Mouse (Mus musculus): Measurements from ENCODE around the gene Lrch4. TPM values are rescaled to one million over a fixed set of nuclear protein-coding genes. Genes with fewer than 3 reads are reported as not detected.
"Not testable (repeated sequence)": the region's sequence is repeated elsewhere in the genome, so short reads cannot be mapped to it uniquely, and the experiment has no call there.

The Lrch4 gene
- polyA plus RNA-seq, 1 experiment from 2014 or later, result 42.6 TPM

DNA sequence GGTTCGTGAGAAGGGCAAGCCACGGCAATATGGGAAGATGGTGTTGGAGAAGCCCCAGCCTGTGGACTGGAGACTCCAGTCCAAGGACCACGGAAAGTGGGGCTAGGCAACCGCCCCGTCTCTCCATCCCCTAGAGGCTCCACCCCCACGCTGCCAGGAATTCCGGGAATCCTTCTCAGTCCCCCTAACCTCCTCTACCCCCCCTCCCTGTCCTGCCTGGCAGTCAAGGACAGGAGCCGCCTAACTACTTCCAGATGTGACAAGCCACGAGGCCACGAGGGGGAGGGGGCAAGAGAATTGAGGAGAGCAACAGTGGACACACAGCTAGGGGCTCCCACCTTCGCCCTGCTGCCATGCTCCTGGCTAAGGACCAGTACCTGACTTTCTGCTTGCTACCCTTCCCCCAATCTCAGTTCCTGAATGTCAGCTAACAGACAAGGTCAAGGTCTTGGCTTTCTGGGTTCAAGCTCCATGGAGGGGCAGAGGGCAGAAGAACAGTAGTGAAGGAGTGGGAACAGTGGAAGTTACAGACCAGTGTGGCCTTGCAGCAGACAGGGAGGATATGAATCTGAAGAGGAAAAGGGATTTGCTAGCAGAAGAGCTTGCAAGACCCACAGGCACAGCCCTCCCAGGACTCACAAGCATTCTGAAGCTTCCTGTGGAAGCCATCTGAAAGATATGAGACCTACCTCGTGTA lies 18.2 kb upstream of the Lrch4 start:
- peak overlapping the region; percentile 56 for H3K9ac ChIP-seq (ENCODE audit: low read depth, low read length)
- H3K4me2 ChIP-seq (ENCODE audit: low read length), result peak overlapping the region; percentile 54
- no peaks in the 10 kb centered on the region for H3K36me3 ChIP-seq (ENCODE audit: insufficient read depth, low read length)
- WGBS, result 7% methylated on average over 12 of the region's 12 CpGs
- H3K9me3 ChIP-seq (replicated peaks; ENCODE audit: low read length), result no peaks in the 10 kb centered on the region
- peak overlapping the region; percentile 30 for H3K4me3 ChIP-seq (replicated peaks; ENCODE audit: low read depth, low read length)
- H3K27me3 ChIP-seq (ENCODE audit: insufficient read depth, low read length), result no peaks in the 10 kb centered on the region
- peaks cover 23% of the 10 kb centered on the region for H3K4me1 ChIP-seq (replicated peaks; ENCODE audit: insufficient read depth, low read length)
- TF ChIP-seq CTCF (IDR thresholded peaks at IDR 0.05; ENCODE audit: low read depth), result peak; percentile 23; the same call in 1 of the 2 replicates
- DNase-seq (ENCODE audit: low spot score), result peak; percentile 91
- peak; percentile 60 for ATAC-seq (replicated peaks; ENCODE audit: low FRiP score, low read depth)
- H3K27ac ChIP-seq, result peak overlapping the region; percentile 94

DNA sequence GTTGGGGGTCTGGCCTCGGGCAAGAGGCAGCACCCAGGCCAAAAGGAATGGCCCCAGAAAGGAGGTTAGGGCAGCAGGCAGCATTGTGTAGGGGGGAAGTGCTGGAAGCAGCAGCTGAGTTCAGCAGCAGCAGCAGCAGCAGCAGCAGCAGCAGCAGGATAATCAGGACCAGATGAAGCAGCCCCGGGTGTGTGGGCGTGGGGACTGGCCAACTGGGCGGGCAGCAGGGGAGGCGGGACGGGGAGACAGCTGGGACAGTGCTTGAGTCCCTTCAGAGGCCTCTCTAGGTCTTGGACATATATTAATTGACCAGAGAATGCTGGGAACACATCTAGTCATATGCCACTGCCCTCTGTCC lies 17.7 kb upstream of the Lrch4 start:
- 11% methylated on average over 6 of the region's 6 CpGs for WGBS
- DNase-seq (ENCODE audit: low spot score), result peak; percentile 82
- no peak for TF ChIP-seq CTCF (IDR thresholded peaks at IDR 0.05; ENCODE audit: low read depth)

GRCm38 (mm10) chr5:137613076-137613475 lies 15.8 kb upstream of the Lrch4 start:
- ATAC-seq (replicated peaks; ENCODE audit: low FRiP score, low read depth) (no peak), DNase-seq (ENCODE audit: low spot score) (no peak)
- H3K36me3 ChIP-seq (ENCODE audit: insufficient read depth, low read length), result no peaks in the 10 kb centered on the region
- H3K4me1 ChIP-seq (replicated peaks; ENCODE audit: insufficient read depth, low read length), result peaks cover 22% of the 10 kb centered on the region
- WGBS, result 69% methylated on average over 5 of the region's 5 CpGs
- H3K27me3 ChIP-seq (ENCODE audit: insufficient read depth, low read length), result no peaks in the 10 kb centered on the region
- H3K27ac ChIP-seq, result peak overlapping the region; percentile 34; the same call in 1 of the 2 replicates
- H3K4me3 ChIP-seq (replicated peaks; ENCODE audit: low read depth, low read length), result no peak overlapping the region
- no peak overlapping the region for H3K9ac ChIP-seq (ENCODE audit: low read depth, low read length)
- no peak overlapping the region for H3K4me2 ChIP-seq (ENCODE audit: low read length)
- H3K9me3 ChIP-seq (replicated peaks; ENCODE audit: low read length), result no peaks in the 10 kb centered on the region
- TF ChIP-seq CTCF (IDR thresholded peaks at IDR 0.05; ENCODE audit: low read depth), result no peak

More for the DNA sequence above, 17.7 kb upstream of the Lrch4 start:
- Histone ChIP-seq H3K27me3 (ENCODE audit: insufficient read depth, low read length) (no peaks in the 10 kb centered on the region), H3K4me2 (ENCODE audit: low read length) (peak overlapping the region; percentile 54), H3K4me1 (replicated peaks; ENCODE audit: insufficient read depth, low read length) (peaks cover 23% of the 10 kb centered on the region), H3K36me3 (ENCODE audit: insufficient read depth, low read length) (no peaks in the 10 kb centered on the region), H3K27ac (peak overlapping the region; percentile 94), H3K4me3 (replicated peaks; ENCODE audit: low read depth, low read length) (peak overlapping the region; percentile 30), H3K9ac (ENCODE audit: low read depth, low read length) (peak overlapping the region; percentile 56), H3K9me3 (replicated peaks; ENCODE audit: low read length) (no peaks in the 10 kb centered on the region)
- peak; percentile 51; the same call in 1 of the 2 replicates for ATAC-seq (replicated peaks; ENCODE audit: low FRiP score, low read depth)

DNA sequence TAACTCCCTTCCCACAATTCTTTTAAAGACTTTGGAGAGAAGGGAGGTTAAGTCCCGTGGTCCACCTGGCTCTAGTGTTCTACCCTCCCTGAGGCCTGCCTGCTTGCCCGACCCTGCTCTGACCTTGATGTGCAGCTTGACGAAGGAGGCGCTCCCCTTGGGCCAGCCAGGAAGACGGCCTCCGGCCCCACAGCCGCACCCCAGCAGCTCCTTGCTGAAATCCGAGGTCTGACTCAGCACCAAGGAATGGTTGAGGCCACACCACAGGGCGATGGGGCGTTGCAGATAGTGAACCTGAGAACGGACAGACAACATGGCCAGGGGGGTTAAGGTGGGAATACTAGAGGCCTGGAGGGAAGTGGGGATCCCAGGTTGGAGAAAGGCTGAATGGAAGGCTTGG lies 15.4 kb upstream of the Lrch4 start, which contains the start of gene Pcolce:
Gene Pcolce (minus strand): TSS at position 235 of the 400 bp plus-strand sequence.
- Histone ChIP-seq H3K36me3 (ENCODE audit: insufficient read depth, low read length) (no peaks in the 10 kb centered on the region), H3K27me3 (ENCODE audit: insufficient read depth, low read length) (no peaks in the 10 kb centered on the region), H3K9me3 (replicated peaks; ENCODE audit: low read length) (no peaks in the 10 kb centered on the region), H3K27ac (peak within 1 kb of the TSS; percentile 34; the same call in 1 of the 2 replicates), H3K4me2 (ENCODE audit: low read length) (no peak within 1 kb of the TSS), H3K4me3 (replicated peaks; ENCODE audit: low read depth, low read length) (no peak within 1 kb of the TSS), H3K4me1 (replicated peaks; ENCODE audit: insufficient read depth, low read length) (peaks cover 18% of the 10 kb centered on the region), H3K9ac (ENCODE audit: low read depth, low read length) (0 out of 2 replicates have a peak within 1 kb of the TSS, but pooled peaks have one; percentile 18)
- TF ChIP-seq CTCF (IDR thresholded peaks at IDR 0.05; ENCODE audit: low read depth), result no peak
- 29% methylated on average over 11 of the region's 11 CpGs for WGBS
- ATAC-seq (replicated peaks; ENCODE audit: low FRiP score, low read depth) (0 out of 2 replicates have a peak, but pooled peaks have one; percentile 33), DNase-seq (ENCODE audit: low spot score) (peak; percentile 27)

GRCm38 (mm10) chr5:137614921-137615320 lies 14.0 kb upstream of the Lrch4 start:
- 93% methylated on average over 2 of the region's 2 CpGs for WGBS
- peaks cover 15% of the 10 kb centered on the region for H3K4me1 ChIP-seq (replicated peaks; ENCODE audit: insufficient read depth, low read length)
- H3K9ac ChIP-seq (ENCODE audit: low read depth, low read length); H3K27ac ChIP-seq; ATAC-seq (replicated peaks; ENCODE audit: low FRiP score, low read depth); H3K9me3 ChIP-seq (replicated peaks; ENCODE audit: low read length); H3K4me2 ChIP-seq (ENCODE audit: low read length); H3K4me3 ChIP-seq (replicated peaks; ENCODE audit: low read depth, low read length); DNase-seq (ENCODE audit: low spot score); H3K36me3 ChIP-seq (ENCODE audit: insufficient read depth, low read length); H3K27me3 ChIP-seq (ENCODE audit: insufficient read depth, low read length): not testable (repeated sequence)
- TF ChIP-seq CTCF (IDR thresholded peaks at IDR 0.05; ENCODE audit: low read depth), result 0 out of 2 replicates have a peak, but pooled peaks have one; percentile 28

- H3K27me3 ChIP-seq (ENCODE audit: insufficient read depth, low read length), result no peaks in the 10 kb centered on the region
- H3K36me3 ChIP-seq (ENCODE audit: insufficient read depth, low read length), result no peaks in the 10 kb centered on the region
- WGBS, result 87% methylated on average over 7 of the region's 7 CpGs
- H3K4me1 ChIP-seq (replicated peaks; ENCODE audit: insufficient read depth, low read length), result peaks cover 12% of the 10 kb centered on the region
- no peaks in the 10 kb centered on the region for H3K9me3 ChIP-seq (replicated peaks; ENCODE audit: low read length)
- no peak for DNase-seq (ENCODE audit: low spot score)
- no peak overlapping the region for H3K9ac ChIP-seq (ENCODE audit: low read depth, low read length)
- no peak overlapping the region for H3K4me3 ChIP-seq (replicated peaks; ENCODE audit: low read depth, low read length)
- H3K4me2 ChIP-seq (ENCODE audit: low read length), result no peak overlapping the region
- ATAC-seq (replicated peaks; ENCODE audit: low FRiP score, low read depth), result no peak
- H3K27ac ChIP-seq, result no peak overlapping the region
- TF ChIP-seq CTCF (IDR thresholded peaks at IDR 0.05; ENCODE audit: low read depth), result no peak
These were observed 13.6 kb upstream of the Lrch4 start for GRCm38 (mm10) chr5:137615347-137615746.
